Mouse (Mus musculus): ENCODE results near the gene Nup98.

DNA sequence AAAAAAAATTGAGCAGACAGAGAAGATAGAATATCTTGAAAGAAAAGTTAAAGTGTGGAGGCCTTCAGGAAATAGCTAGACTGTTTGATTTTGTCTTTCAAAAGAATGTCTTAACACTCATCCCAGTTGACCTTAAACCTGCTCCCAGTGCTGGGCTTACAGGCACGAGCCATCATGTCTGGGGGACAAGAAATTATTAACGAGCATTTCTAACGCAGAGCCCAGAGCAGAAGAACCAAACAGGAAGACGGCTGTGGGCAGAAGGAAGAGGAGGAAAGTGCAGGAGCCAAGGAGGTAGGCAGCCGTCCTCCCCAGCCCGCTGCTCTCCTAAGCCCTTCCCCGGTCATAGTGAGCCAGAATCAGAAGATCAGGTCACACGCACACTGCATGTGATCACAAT lies 129.7 kb downstream of the Nup98 start:
- TF ChIP-seq CTCF (IDR thresholded peaks at IDR 0.05; ENCODE audit: low read depth) (no peak), EP300 (IDR thresholded peaks at IDR 0.05; ENCODE audit: low read depth) (no peak)

Measured in liver, embryonic 14.5 days (tissue).